Mouse (Mus musculus) neutrophil, adult 83 days (primary cell): Measurements from ENCODE around the gene Tpcn1. TPM values are rescaled to one million over a fixed set of nuclear protein-coding genes. Genes with fewer than 3 reads are reported as not detected.

Experiments used
- total RNA-seq, 2 experiments: library from RNA; stranded (reverse); gene quantifications; one replicate each; pipeline ENCODE4 v1.2.4; 2023

Tpcn1 gene
- 10 to 100 TPM; 43.0 to 49.6 TPM for total RNA-seq

DNA sequence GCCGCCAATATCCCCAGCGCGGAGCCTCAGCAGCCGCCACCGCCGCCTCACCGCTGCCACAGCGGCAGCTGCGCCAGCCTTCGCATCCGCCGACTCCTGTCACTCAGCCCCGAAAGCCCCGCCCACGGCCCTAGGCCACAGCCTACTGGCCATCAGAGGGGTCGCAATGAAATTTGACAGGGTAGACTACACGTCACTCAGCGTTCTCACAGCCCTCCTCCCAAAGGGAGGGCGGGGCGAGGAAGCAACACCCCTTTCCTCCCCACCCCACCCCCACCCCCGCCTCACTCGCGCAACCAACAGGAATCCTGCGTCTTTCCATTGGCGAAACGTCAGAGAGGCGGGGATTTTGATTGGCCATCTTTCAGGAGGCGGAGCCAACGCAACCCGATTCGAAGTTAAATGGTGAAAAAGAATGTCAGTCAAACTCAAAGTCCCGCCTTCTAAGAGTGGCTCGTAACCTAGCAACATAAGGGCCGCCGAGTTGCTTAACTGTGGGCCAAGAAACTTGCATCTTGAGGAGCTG, at the start of gene Tpcn1, which contains the start of gene Iqcd:
TSS of gene Tpcn1 (minus strand) at position 105 of the 526 bp plus-strand sequence.
TSS of gene Iqcd (plus strand) at position 448 of the 526 bp plus-strand sequence.

DNA sequence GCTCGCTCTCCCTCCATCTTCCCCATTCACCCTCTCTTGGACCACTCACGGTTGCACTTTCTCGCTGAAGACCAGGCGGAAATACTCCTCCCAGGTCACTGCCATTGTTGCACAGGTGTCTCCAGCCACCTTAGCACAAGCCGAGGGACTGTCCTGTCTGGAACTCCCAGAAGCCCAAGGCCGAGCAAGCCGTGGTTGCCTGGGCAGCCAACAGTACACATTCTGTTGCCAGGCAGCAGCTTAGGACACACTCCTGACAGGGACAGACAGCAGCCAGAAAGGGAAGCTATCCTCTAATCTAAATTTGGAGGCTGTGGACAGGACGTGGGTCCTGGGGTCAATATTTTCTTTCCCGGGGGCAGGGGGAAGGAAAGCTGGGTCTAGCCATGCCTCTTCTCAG, 45.7 kb upstream of the Tpcn1 start, which contains the start of gene Cfap73:
TSS of gene Cfap73 (minus strand) at position 105 of the 400 bp plus-strand sequence.

DNA sequence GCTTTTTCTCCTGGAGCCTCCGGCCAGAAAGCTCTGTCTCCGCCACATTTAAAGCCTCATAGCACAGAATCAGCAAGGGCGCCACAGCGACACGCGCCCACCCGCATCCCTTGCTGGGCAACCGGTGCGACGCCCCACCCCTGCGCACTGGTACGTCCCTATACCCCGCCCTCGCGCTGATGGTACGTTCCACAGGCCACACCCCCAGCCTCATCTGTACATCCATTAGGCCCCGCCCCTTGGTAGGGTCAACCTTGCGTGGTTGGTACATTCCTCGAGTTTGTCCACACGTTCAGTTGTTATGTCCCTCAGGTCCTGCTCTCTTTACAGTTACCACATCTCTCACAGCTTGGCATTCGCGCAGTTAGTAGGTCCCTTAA, 24.0 kb upstream of the Tpcn1 start, which contains the start of the genes Rita1 and Ddx54:
TSS of gene Rita1 (minus strand) at position 148 of the 380 bp plus-strand sequence.
TSS of gene Ddx54 (plus strand) at position 298 of the 380 bp plus-strand sequence.

DNA sequence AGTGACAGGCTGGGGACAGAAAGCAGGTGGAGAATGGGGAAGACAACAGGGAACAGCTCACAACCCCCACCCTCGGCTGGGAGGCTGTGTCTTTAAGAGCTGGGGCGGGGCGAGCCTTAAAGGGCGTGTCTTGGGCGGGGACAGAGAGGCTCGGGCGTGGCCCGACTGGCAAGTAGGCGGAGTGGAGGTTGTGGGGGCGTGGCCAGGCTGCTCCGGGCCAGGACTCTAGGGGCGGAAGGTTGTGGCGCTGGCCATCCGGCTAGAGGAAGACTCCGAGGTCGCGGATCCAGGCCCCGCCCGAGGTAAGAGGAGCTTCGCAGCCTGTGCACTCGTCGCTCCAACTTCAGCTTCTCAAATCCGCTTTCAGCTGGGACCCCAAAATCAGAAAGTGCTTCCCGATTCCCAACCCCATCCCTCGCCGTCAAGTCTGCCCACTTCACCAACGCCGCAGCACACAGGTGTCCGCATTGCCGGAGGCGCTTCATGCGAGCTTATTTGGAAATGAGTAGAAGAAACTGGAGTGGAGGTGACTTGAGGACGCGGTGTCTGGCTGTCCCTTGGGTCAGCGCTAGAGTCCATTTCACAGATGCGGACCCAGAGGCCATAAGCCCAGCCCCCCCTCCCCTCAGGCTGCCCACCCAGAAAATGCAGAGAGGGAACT, 77.4 kb downstream of the Tpcn1 start, which contains the start of gene Slc8b1:
TSS of gene Slc8b1 (plus strand) at position 187 of the 661 bp plus-strand sequence.

DNA sequence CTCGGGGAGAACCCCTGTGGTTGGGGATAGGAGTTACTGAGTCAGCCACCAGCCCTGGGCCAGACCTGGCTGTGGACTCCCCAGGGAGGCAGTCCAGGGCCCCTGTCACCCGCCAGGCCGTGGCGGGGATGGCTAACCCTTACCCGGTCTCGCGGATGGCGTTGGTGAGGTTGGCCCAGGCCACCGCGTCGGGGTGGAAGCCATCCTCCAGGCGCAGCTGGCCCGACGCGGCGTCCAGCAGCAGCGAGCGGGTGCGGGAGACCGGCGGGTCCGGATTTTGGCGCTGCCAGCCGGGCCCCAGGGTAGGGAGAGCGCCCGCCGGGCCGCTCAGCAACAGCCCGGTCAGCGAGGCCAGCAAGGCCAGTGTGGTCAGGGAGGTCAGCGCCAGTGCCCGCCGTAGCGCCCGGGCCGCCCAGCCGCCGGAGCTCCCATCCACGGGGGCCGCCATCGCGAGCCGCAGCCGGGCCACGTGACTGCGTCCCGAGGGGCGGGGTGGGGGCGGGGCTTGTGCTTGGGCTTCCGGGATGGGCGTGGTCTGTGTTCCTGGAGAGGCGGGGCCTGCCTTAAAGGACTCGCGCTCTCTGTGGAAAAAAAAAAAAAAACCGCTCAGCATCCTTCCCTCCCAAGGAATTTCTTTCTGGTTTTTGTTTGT, 85.2 kb downstream of the Tpcn1 start, which contains the start of gene Plbd2:
TSS of gene Plbd2 (minus strand) at position 482 of the 652 bp plus-strand sequence.

Other genes starting within 250 kb of the Tpcn1 start
- gene Lhx5, start 157.0 kb downstream of the Tpcn1 start, total RNA-seq, result not detected
- 1 to 10 TPM; 2.4 to 3.9 TPM for gene Sdsl, start 115.9 kb downstream of the Tpcn1 start, total RNA-seq
- not detected for gene Sds, start 112.1 kb downstream of the Tpcn1 start, total RNA-seq
- 10 to 100 TPM; 15.5 to 16.6 TPM for gene Plbd2, start 85.0 kb downstream of the Tpcn1 start, total RNA-seq
- gene Slc8b1, start 77.5 kb downstream of the Tpcn1 start, total RNA-seq, result 100 to 1,000 TPM; 100 to 120 TPM
- 1 to 10 TPM in 1 of 2 experiments, under 1 TPM in 1; 0.77 to 1.8 TPM for gene Iqcd, start 343 bp upstream of the Tpcn1 start, total RNA-seq
- 1 to 10 TPM; 1.6 to 1.7 TPM for gene Rita1, start 23.9 kb upstream of the Tpcn1 start, total RNA-seq
- 10 to 100 TPM; 33.9 to 34.4 TPM for gene Ddx54, start 24.1 kb upstream of the Tpcn1 start, total RNA-seq
- gene Cfap73, start 45.6 kb upstream of the Tpcn1 start, total RNA-seq, result not detected
- gene Rasal1, start 60.1 kb upstream of the Tpcn1 start, total RNA-seq, result under 1 TPM; 0.11 to 0.53 TPM
- under 1 TPM; 0.37 to 0.55 TPM for gene Dtx1, start 123.3 kb upstream of the Tpcn1 start, total RNA-seq
- 10 to 100 TPM in 1 of 2 experiments, 1 to 10 TPM in 1; 3.7 to 10.6 TPM for gene Oas2, start 161.2 kb upstream of the Tpcn1 start, total RNA-seq
- 10 to 100 TPM; 13.7 to 22.8 TPM for gene Oas3, start 189.0 kb upstream of the Tpcn1 start, total RNA-seq
- gene Oas1e, start 206.9 kb upstream of the Tpcn1 start, total RNA-seq, result not detected
- gene Oas1c, start 223.8 kb upstream of the Tpcn1 start, total RNA-seq, result 1 to 10 TPM; 2.7 to 3.3 TPM